ENCODE assay signal across 9 mouse cellular contexts in the genomic region with DNA sequence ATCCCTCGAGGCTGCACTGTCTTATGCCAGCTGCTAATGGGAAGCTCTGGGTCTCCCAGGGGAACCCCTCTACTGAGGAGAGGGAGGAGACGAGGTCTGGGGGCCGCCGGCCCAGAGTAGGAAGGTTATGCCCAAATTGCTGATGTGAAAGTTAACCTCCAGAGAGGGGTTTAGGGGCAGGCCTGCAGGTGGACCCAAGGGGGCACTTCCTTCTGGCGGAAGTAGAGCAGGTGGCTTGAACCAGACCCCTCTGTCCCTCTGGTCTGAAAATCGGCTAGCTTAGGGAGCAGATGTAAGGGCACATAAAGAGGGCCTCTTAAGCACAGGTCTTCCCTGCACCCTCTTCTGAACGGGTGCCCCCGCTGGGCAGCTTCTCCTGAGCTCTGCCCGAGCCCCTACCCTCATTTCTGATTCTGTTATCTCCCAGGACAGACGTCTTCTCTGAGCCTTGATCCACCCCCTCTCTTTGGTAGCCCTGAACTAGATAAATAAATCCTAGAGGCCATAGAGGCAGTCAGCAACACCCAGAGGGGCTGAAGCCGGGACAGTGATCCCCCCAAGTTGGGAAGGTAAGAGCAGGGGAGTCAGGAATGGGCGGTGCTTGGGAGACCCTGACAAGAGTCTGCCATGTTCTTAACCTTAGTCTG. TPM values are rescaled to one million over a fixed set of nuclear protein-coding genes. Genes with fewer than 3 reads are reported as not detected.
A peak's percentile ranks its signal among the peaks of the same experiment; 100 is the strongest.
DNase-seq lines count a peak whose midpoint lies in the region; ATAC-seq and TF ChIP-seq lines count a peak whose summit lies in the region.
"Had no signal": no experiment of that assay in that cellular context is flagged by ENCODE, and none has a peak within 500 bp of the region (broad histone marks: within the 10 kb centered on the region; RNA-seq: fewer than 3 reads in every experiment).

No protein-coding gene starts in this region.

- no peak for ATAC-seq in hindbrain, embryonic 15.5 days (ENCODE audit: low FRiP score, low read depth)
- ATAC-seq in midbrain, embryonic 15.5 days (replicated peaks), result no peak
- no peak for ATAC-seq in inflammation-experienced regulatory T-cells, adult 6 months

- H3K4me3 ChIP-seq in kidney, adult 2 months (ENCODE audit: insufficient read depth, low read depth, low read length), result no peak overlapping the region
- H3K4me3 ChIP-seq in hindbrain, embryonic 15.5 days, result no peak overlapping the region
- H3K4me3 ChIP-seq in midbrain, embryonic 15.5 days, result no peak overlapping the region

- TF ChIP-seq CTCF in kidney, adult 2 months (conservative IDR thresholded peaks at IDR 0.05; ENCODE audit: insufficient read depth, insufficient read length, low read depth, low read length), result no peak

- no peak for DNase-seq in kidney, adult 2 months
- no peak for DNase-seq in kidney, adult 9 months
- DNase-seq in MEL-GATA-1-ER (ENCODE audit: extremely low read depth, low read depth), result peak; percentile 38
- DNase-seq in ovary, adult 18-20 months (ENCODE audit: low spot score), result no peak
- DNase-seq in left cerebral cortex, postnatal 14 days (ENCODE audit: low spot score in 2 of 2), result no peak
- DNase-seq: kidney, postnatal 25 days had no signal

- no peak overlapping the region for H3K9ac ChIP-seq in hindbrain, embryonic 15.5 days
- H3K9ac ChIP-seq in midbrain, embryonic 15.5 days, result peak overlapping the region; percentile 20; the same call in 1 of the 2 replicates

- intact Hi-C loops in left cerebral cortex, postnatal 14 days (cut with DNase I), result no loop called here

- H3K27ac ChIP-seq in kidney, adult 2 months (ENCODE audit: insufficient read depth, low read depth, low read length), result peak overlapping the region; percentile 9
- no peak overlapping the region for H3K27ac ChIP-seq in hindbrain, embryonic 15.5 days (replicated peaks)
- no peak overlapping the region for H3K27ac ChIP-seq in midbrain, embryonic 15.5 days

- peak overlapping the region; percentile 43; the same call in 1 of the 2 replicates for H3K4me2 ChIP-seq in hindbrain, embryonic 15.5 days
- peak overlapping the region; percentile 35 for H3K4me2 ChIP-seq in midbrain, embryonic 15.5 days

- peaks cover 32% of the 10 kb centered on the region for H3K4me1 ChIP-seq in kidney, adult 2 months (ENCODE audit: control insufficient read depth, insufficient read depth, low read length)
- H3K4me1 ChIP-seq in hindbrain, embryonic 15.5 days (replicated peaks), result peaks cover 90% of the 10 kb centered on the region
- H3K4me1 ChIP-seq in midbrain, embryonic 15.5 days, result peaks cover 81% of the 10 kb centered on the region

- TF ChIP-seq POLR2A in kidney, adult 2 months (IDR thresholded peaks at IDR 0.05; ENCODE audit: low read depth, low read length), result no peak

- H3K9me3 ChIP-seq in hindbrain, embryonic 15.5 days, result no peaks in the 10 kb centered on the region
- no peaks in the 10 kb centered on the region for H3K9me3 ChIP-seq in midbrain, embryonic 15.5 days

- no peaks in the 10 kb centered on the region for H3K36me3 ChIP-seq in kidney, adult 2 months (ENCODE audit: control insufficient read depth, insufficient read depth, low read length)
- H3K36me3 ChIP-seq in hindbrain, embryonic 15.5 days, result no peaks in the 10 kb centered on the region
- no peaks in the 10 kb centered on the region for H3K36me3 ChIP-seq in midbrain, embryonic 15.5 days (replicated peaks)

- no peaks in the 10 kb centered on the region for H3K27me3 ChIP-seq in kidney, adult 2 months (replicated peaks; ENCODE audit: control insufficient read depth, insufficient read depth, low read length)
- H3K27me3 ChIP-seq in hindbrain, embryonic 15.5 days, result no peaks in the 10 kb centered on the region
- H3K27me3 ChIP-seq in midbrain, embryonic 15.5 days (replicated peaks), result no peaks in the 10 kb centered on the region

- 69% methylated on average over 12 of the region's 12 CpGs for WGBS in kidney, adult 2 months
- WGBS in hindbrain, embryonic 15.5 days, result 38% methylated on average over 12 of the region's 12 CpGs
- 33% methylated on average over 12 of the region's 12 CpGs for WGBS in midbrain, embryonic 15.5 days

RNA-seq across cellular contexts. Expression of gene Hdac7, which starts 18.2 kb away (rescaled TPM):
- 41.6 and 45.4 TPM in 2 replicates for polyA plus RNA-seq in kidney, adult 2 months (2012; rRNA removed)
- 25.5 and 28.1 TPM in 2 replicates for polyA plus RNA-seq in hindbrain, embryonic 15.5 days (2015; fragmentation: Nextera tagmentation; extraction: Ambion mirVana)
- 31.8 and 34.5 TPM in 2 replicates for polyA plus RNA-seq in midbrain, embryonic 15.5 days (2015; fragmentation: Nextera tagmentation; extraction: Ambion mirVana)
- 10 to 100 TPM; 47.2 to 80.6 (median 77.9) TPM for polyA plus RNA-seq in inflammation-experienced regulatory T-cells, adult 6 months (2017; shearing (Covaris generic))
- 10 to 100 TPM; 23.7 to 25.9 TPM for total RNA-seq in left cerebral cortex, postnatal 14 days (2021)

RNA-seq across cellular contexts. Expression of gene Slc48a1, which starts 47.7 kb away (rescaled TPM):
- polyA plus RNA-seq in kidney, adult 2 months (2012; rRNA removed), result 182 and 203 TPM in 2 replicates
- 93.1 and 97.5 TPM in 2 replicates for polyA plus RNA-seq in hindbrain, embryonic 15.5 days (2015; fragmentation: Nextera tagmentation; extraction: Ambion mirVana)
- 85.7 and 90.1 TPM in 2 replicates for polyA plus RNA-seq in midbrain, embryonic 15.5 days (2015; fragmentation: Nextera tagmentation; extraction: Ambion mirVana)
- polyA plus RNA-seq in inflammation-experienced regulatory T-cells, adult 6 months (2017; shearing (Covaris generic)), result 10 to 100 TPM; 30.1 to 34.1 (median 30.8) TPM
- 100 to 1,000 TPM; 157 to 169 TPM for total RNA-seq in left cerebral cortex, postnatal 14 days (2021)

RNA-seq across cellular contexts. Expression of gene Rapgef3, which starts 58.3 kb away (rescaled TPM):
- 136 and 184 TPM in 2 replicates for polyA plus RNA-seq in kidney, adult 2 months (2012; rRNA removed)
- polyA plus RNA-seq in hindbrain, embryonic 15.5 days (2015; fragmentation: Nextera tagmentation; extraction: Ambion mirVana), result 15.3 and 15.5 TPM in 2 replicates
- polyA plus RNA-seq in midbrain, embryonic 15.5 days (2015; fragmentation: Nextera tagmentation; extraction: Ambion mirVana), result 15.4 and 16.8 TPM in 2 replicates
- polyA plus RNA-seq in inflammation-experienced regulatory T-cells, adult 6 months (2017; shearing (Covaris generic)), result not detected
- total RNA-seq in left cerebral cortex, postnatal 14 days (2021), result 10 to 100 TPM; 28.9 to 36.7 TPM

Comparison
In these comparisons a context has a peak if more than half of its experiments do, and no peak if none do; other contexts are left out.
1. RNA of gene Rapgef3, which starts 58.3 kb away (polyA plus RNA-seq): 136 to 184 TPM in kidney, adult 2 months, 15.3 to 15.5 TPM in hindbrain, embryonic 15.5 days and 15.4 to 16.8 TPM in midbrain, embryonic 15.5 days; not detected in inflammation-experienced regulatory T-cells, adult 6 months; every median in the first group is over 10 times any median in the second.